Mouse (Mus musculus): ENCODE data around the gene Tiam2.

- no peak for TF ChIP-seq CTCF (IDR thresholded peaks at IDR 0.05; ENCODE audit: control insufficient read depth, insufficient read depth, low read length)
- TF ChIP-seq POLR2A (IDR thresholded peaks at IDR 0.05; ENCODE audit: borderline replicate concordance, control insufficient read depth, low read depth, low read length) = no peak
These were observed 40.1 kb upstream of the Tiam2 start for GRCm38 (mm10) chr17:3286123-3286825.

All from bone marrow, adult 2 months (tissue).